Mouse (Mus musculus) CD4-positive, CD25-positive, alpha-beta regulatory T cell, adult 4 months (primary cell): ENCODE data around the gene Sufu. TPM values are rescaled to one million over a fixed set of nuclear protein-coding genes. Genes with fewer than 3 reads are reported as not detected.

Experiments used
- ATAC-seq: one replicate; pipeline ENCODE4 v1.8.0; 2017
- polyA plus RNA-seq, 2 experiments: library from polyadenylated mRNA; unstranded; fragments of 100-300 nt; shearing (Covaris generic); gene quantifications; one replicate each; pipeline ENCODE4 v1.2.1; 2017

The Sufu gene
- polyA plus RNA-seq, 2 experiments from 2014 or later = 10.2 to 11.6 TPM

- no peak for ATAC-seq
Measured at GRCm38 (mm10) chr19:46434591-46434990, 37.9 kb downstream of the Sufu start.

GRCm38 (mm10) chr19:46435492-46435891 lies 38.8 kb downstream of the Sufu start:
- ATAC-seq = no peak

GRCm38 (mm10) chr19:46443509-46443908 lies 46.8 kb downstream of the Sufu start:
- ATAC-seq = no peak

GRCm38 (mm10) chr19:46444209-46444608 lies 47.5 kb downstream of the Sufu start:
- no peak for ATAC-seq

GRCm38 (mm10) chr19:46445641-46446040 lies 48.9 kb downstream of the Sufu start:
- no peak for ATAC-seq

GRCm38 (mm10) chr19:46446436-46447020 lies 49.8 kb downstream of the Sufu start:
- no peak for ATAC-seq

GRCm38 (mm10) chr19:46447110-46447509 lies 50.4 kb downstream of the Sufu start:
- ATAC-seq = no peak

- ATAC-seq = no peak
Measured at GRCm38 (mm10) chr19:46447911-46448310, 51.2 kb downstream of the Sufu start.

GRCm38 (mm10) chr19:46449261-46450005 lies 52.7 kb downstream of the Sufu start:
- no peak for ATAC-seq

- ATAC-seq = peak; percentile 63
Measured at GRCm38 (mm10) chr19:46452052-46452827, 55.5 kb downstream of the Sufu start.

- ATAC-seq = no peak
Measured at GRCm38 (mm10) chr19:46452916-46453315, 56.2 kb downstream of the Sufu start.

- no peak for ATAC-seq
Measured at GRCm38 (mm10) chr19:46454126-46454880, 57.6 kb downstream of the Sufu start.

GRCm38 (mm10) chr19:46455032-46455431 lies 58.3 kb downstream of the Sufu start:
- ATAC-seq = no peak

GRCm38 (mm10) chr19:46455556-46455955 lies 58.9 kb downstream of the Sufu start:
- no peak for ATAC-seq

GRCm38 (mm10) chr19:46456018-46456735 lies 59.5 kb downstream of the Sufu start:
- no peak for ATAC-seq

GRCm38 (mm10) chr19:46457798-46458197 lies 61.1 kb downstream of the Sufu start:
- no peak for ATAC-seq

GRCm38 (mm10) chr19:46459256-46459655 lies 62.6 kb downstream of the Sufu start:
- no peak for ATAC-seq

GRCm38 (mm10) chr19:46459889-46460288 lies 63.2 kb downstream of the Sufu start:
- ATAC-seq = no peak

GRCm38 (mm10) chr19:46462574-46462973 lies 65.9 kb downstream of the Sufu start:
- ATAC-seq = no peak

GRCm38 (mm10) chr19:46463446-46463845 lies 66.8 kb downstream of the Sufu start:
- no peak for ATAC-seq

- peak; percentile 61 for ATAC-seq
Measured at GRCm38 (mm10) chr19:46466160-46466559, 69.5 kb downstream of the Sufu start.

GRCm38 (mm10) chr19:46467051-46467503 lies 70.4 kb downstream of the Sufu start:
- peak; percentile 67 for ATAC-seq
